Mouse (Mus musculus): ENCODE data around the gene 2010111I01Rik. TPM values are rescaled to one million over a fixed set of nuclear protein-coding genes. Genes with fewer than 3 reads are reported as not detected.

Gene 2010111I01Rik
- polyA plus RNA-seq, 1 experiment from 2014 or later: 87.6 TPM

DNA sequence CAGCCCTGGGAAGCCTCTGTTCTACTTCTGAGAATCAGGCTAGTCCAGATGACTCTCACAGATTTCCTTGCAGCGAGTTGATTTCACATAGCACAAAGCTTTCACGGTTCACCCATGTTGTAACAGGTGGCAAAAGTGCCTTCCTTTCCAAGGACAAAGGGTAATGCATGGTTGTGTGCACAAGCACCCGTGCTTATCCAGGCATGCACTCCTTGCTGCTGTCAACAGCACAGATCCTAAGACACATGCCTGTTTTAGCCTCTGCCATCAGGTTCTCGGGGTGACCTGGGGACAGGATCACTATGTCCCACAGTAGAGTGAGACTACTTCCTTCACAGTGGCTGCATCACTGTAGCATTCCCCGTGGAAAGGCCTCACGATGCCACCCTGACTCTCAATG is 351.1 kb downstream of the 2010111I01Rik start:
- ATAC-seq (ENCODE audit: low read depth): no peak
- Histone ChIP-seq H3K4me1 (replicated peaks) (peaks cover 14% of the 10 kb centered on the region), H3K4me2 (no peak overlapping the region), H3K9me3 (no peaks in the 10 kb centered on the region), H3K9ac (no peak overlapping the region), H3K27ac (replicated peaks) (no peak overlapping the region), H3K4me3 (no peak overlapping the region), H3K27me3 (no peaks in the 10 kb centered on the region), H3K36me3 (peaks cover 35% of the 10 kb centered on the region)
- WGBS: 87% methylated on average over 6 of the region's 6 CpGs

DNA sequence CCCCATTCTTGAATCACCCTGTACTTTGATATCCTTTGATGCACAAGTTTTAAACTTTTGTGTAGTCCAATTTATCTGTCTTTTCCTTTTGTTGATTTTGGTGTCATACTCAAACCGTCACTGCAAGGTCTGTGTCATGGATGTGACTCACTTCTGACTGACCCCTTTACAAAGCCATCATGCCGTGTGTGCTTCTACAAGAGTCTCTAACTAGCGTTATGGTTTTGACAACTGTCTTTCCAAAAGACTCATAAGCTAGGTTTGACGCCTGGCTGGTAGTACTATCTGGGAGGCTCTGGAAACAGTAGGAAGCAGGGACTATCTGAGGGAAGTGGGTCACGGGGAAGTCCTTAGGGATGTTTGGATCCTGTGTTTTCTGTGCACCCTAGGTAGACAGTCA is 351.7 kb downstream of the 2010111I01Rik start:
- peaks cover 34% of the 10 kb centered on the region for H3K36me3 ChIP-seq
- H3K4me3 ChIP-seq: no peak overlapping the region
- H3K4me2 ChIP-seq: no peak overlapping the region
- peaks cover 17% of the 10 kb centered on the region for H3K4me1 ChIP-seq (replicated peaks)
- no peaks in the 10 kb centered on the region for H3K9me3 ChIP-seq
- H3K27me3 ChIP-seq: no peaks in the 10 kb centered on the region
- WGBS: 90% methylated on average over 5 of the region's 5 CpGs
- no peak for ATAC-seq (ENCODE audit: low read depth)
- no peak overlapping the region for H3K27ac ChIP-seq (replicated peaks)
- H3K9ac ChIP-seq: no peak overlapping the region

DNA sequence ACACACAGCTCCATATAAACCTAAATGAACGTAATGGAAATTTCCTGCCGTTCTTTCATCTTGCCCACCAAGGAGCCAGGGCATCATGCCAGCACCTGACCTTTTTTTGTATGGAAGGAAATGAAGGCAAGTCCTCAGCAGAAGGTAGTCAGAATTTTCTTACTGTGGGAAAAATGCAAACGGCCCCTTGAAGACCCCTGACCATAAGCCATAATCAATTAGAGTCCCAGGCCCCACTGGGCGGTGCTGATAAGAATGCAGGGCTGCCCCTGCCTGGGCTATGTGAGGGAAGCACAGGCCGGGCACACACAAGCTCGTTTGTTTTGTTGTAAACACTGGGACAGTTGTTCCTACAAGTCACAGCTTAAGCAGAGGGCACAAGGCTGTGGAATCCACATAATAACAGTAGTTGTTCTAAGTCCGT is 353.0 kb downstream of the 2010111I01Rik start:
- WGBS: 43% methylated on average over 7 of the region's 7 CpGs
- no peak overlapping the region for H3K4me2 ChIP-seq
- 0 out of 2 replicates have a peak, but pooled peaks have one; percentile 48 for ATAC-seq (ENCODE audit: low read depth)
- H3K4me1 ChIP-seq (replicated peaks): peaks cover 27% of the 10 kb centered on the region
- H3K9ac ChIP-seq: no peak overlapping the region
- no peaks in the 10 kb centered on the region for H3K9me3 ChIP-seq
- no peak overlapping the region for H3K4me3 ChIP-seq
- H3K27me3 ChIP-seq: no peaks in the 10 kb centered on the region
- peaks cover 22% of the 10 kb centered on the region for H3K36me3 ChIP-seq
- H3K27ac ChIP-seq (replicated peaks): no peak overlapping the region

DNA sequence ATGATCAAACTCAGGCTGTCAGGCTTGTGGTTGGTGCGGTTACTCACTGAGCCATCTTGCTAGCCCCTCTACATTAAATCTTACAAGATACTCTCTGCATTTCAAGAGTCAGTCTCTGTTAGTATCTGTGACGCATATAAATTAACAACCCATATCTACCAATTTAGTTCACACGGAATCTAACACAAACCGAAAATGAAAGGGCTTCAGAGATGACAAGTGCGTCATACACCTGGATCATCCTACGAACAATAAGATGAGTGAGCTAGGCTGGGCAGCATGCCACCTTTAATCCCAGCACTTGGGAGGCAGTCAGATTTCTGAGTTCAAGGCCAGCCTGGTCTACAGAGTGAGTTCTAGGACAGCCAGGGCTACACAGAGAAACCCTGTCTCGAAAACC is 355.1 kb downstream of the 2010111I01Rik start:
- Histone ChIP-seq H3K4me3 (no peak overlapping the region), H3K4me1 (replicated peaks) (peaks cover 39% of the 10 kb centered on the region), H3K36me3 (peaks cover 21% of the 10 kb centered on the region), H3K9me3 (no peaks in the 10 kb centered on the region), H3K27me3 (no peaks in the 10 kb centered on the region), H3K4me2 (no peak overlapping the region), H3K27ac (replicated peaks) (no peak overlapping the region), H3K9ac (no peak overlapping the region)
- 95% methylated on average over 7 of the region's 7 CpGs for WGBS
- no peak for ATAC-seq (ENCODE audit: low read depth)

DNA sequence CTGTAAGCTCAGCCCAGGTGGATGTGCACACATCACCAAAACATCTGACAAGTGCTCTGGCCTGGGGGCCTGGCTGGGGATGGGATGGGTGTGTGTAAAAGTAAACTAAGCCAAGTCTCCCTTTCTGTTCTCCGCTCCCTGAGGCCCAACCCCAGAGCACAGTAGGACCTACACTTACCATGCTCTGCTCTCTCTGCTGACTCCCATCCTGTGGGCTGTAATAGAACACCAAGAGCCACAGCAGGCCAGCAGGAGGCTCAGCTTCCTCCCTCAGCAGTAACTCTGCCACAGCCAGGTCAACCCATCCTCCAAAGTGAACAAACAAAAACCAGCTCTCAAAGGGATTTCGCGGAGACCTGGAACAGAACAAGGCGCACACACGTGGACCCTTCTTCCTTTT is 357.0 kb downstream of the 2010111I01Rik start:
- no peaks in the 10 kb centered on the region for H3K9me3 ChIP-seq
- no peak overlapping the region for H3K4me2 ChIP-seq
- H3K4me3 ChIP-seq: no peak overlapping the region
- WGBS: 61% methylated on average over 5 of the region's 5 CpGs
- H3K27ac ChIP-seq (replicated peaks): no peak overlapping the region
- ATAC-seq (ENCODE audit: low read depth): no peak
- H3K4me1 ChIP-seq (replicated peaks): peaks cover 46% of the 10 kb centered on the region
- no peak overlapping the region for H3K9ac ChIP-seq
- no peaks in the 10 kb centered on the region for H3K27me3 ChIP-seq
- peaks cover 9% of the 10 kb centered on the region; the same call in 1 of the 2 replicates for H3K36me3 ChIP-seq

DNA sequence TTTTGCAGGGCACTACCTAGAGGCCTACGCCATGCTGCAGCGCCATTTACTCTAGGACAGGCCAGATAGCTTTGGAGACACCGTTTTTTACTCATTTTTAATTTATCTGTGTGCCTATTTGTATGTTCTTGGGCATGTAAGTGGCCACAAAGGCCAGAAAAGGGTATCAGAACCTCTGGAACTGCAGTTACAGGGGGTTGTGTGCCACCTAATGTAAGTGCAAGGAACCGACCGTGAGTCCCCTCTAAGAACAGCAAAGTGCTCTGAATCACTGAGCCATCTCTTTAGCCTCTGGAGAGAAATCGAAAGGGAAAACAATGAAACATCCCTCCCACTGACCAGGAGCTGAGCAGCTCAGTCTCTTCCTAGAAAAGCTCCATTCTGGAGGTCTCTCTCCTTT is 358.1 kb downstream of the 2010111I01Rik start:
- Histone ChIP-seq H3K9me3 (no peaks in the 10 kb centered on the region), H3K9ac (no peak overlapping the region), H3K4me3 (no peak overlapping the region), H3K27me3 (no peaks in the 10 kb centered on the region), H3K27ac (replicated peaks) (no peak overlapping the region; the same call in 1 of the 2 replicates), H3K4me2 (no peak overlapping the region), H3K4me1 (replicated peaks) (peaks cover 38% of the 10 kb centered on the region), H3K36me3 (peaks cover 4% of the 10 kb centered on the region; the same call in 1 of the 2 replicates)
- WGBS: 87% methylated on average over 6 of the region's 6 CpGs
- ATAC-seq (ENCODE audit: low read depth): no peak

DNA sequence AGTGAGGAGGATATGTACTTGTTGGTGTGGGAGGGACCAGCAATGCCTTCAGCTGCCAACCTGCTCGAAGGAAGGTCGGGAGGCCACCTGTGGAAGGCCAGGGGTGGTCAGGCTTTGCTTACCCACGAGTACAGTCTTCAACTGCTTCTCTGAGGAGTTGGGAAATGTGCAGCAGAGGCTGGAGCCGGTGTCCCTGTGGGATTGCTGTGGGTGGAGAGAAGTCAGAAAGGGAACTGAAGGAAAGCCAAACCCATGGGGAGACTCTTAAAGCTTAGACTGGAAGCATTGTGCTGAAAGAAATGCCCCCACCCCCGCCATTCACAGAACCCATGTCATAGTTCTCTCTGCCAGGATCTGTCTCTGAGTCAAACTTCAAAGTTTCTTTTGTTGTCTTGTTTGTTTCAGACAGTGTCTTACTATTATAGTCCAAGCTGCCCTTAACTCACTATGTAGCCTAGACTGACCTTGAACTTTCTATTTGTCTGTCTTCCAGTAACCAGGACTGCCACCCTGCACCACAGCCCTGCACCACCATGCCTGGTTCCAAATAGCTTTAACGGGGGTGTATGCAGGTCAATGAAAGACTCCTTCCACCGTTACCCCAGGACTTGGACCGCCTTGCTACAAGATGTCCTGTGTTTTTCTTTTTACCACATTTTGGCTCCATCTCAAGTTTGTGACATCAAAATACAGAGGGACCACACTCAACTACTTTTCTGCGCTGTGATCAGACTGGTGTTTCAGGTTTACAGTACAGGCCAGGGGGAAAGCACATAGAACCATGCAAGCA is 358.8 kb downstream of the 2010111I01Rik start:
- Histone ChIP-seq H3K4me1 (replicated peaks) (peaks cover 32% of the 10 kb centered on the region), H3K9ac (no peak overlapping the region), H3K4me3 (no peak overlapping the region), H3K27me3 (no peaks in the 10 kb centered on the region), H3K9me3 (no peaks in the 10 kb centered on the region), H3K36me3 (peaks cover 4% of the 10 kb centered on the region; the same call in 1 of the 2 replicates), H3K27ac (replicated peaks) (no peak overlapping the region), H3K4me2 (no peak overlapping the region)
- ATAC-seq (ENCODE audit: low read depth): no peak
- 73% methylated on average over 9 of the region's 9 CpGs for WGBS

DNA sequence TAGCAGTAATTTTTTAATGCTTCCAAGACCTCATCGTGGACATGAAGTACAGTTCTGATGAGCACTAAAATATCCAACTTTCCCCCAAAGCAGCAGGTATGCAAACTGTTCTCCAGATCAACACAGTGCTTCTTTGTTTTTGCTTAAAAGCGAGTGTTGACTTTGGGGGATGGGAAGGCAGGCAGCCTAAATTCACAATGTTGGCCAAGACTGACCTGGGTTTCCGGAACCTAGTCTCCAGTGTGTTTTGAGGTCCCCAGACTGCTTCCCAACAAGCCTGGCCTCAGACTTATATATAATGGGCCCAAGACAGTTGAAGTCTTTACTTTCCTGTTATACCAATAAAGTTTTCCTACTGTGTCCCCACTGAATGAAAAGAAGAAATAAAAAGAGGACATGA is 359.6 kb downstream of the 2010111I01Rik start:
- no peaks in the 10 kb centered on the region for H3K9me3 ChIP-seq
- ATAC-seq (ENCODE audit: low read depth): no peak
- peaks cover 35% of the 10 kb centered on the region for H3K4me1 ChIP-seq (replicated peaks)
- peaks cover 4% of the 10 kb centered on the region; the same call in 1 of the 2 replicates for H3K36me3 ChIP-seq
- no peak overlapping the region for H3K9ac ChIP-seq
- H3K4me2 ChIP-seq: no peak overlapping the region
- whole genome bisulfite sequencing: 66% methylated on average over 3 of the region's 3 CpGs
- peak overlapping the region; percentile 39; the same call in 1 of the 2 replicates for H3K27ac ChIP-seq (replicated peaks)
- no peak overlapping the region for H3K4me3 ChIP-seq
- no peaks in the 10 kb centered on the region for H3K27me3 ChIP-seq

DNA sequence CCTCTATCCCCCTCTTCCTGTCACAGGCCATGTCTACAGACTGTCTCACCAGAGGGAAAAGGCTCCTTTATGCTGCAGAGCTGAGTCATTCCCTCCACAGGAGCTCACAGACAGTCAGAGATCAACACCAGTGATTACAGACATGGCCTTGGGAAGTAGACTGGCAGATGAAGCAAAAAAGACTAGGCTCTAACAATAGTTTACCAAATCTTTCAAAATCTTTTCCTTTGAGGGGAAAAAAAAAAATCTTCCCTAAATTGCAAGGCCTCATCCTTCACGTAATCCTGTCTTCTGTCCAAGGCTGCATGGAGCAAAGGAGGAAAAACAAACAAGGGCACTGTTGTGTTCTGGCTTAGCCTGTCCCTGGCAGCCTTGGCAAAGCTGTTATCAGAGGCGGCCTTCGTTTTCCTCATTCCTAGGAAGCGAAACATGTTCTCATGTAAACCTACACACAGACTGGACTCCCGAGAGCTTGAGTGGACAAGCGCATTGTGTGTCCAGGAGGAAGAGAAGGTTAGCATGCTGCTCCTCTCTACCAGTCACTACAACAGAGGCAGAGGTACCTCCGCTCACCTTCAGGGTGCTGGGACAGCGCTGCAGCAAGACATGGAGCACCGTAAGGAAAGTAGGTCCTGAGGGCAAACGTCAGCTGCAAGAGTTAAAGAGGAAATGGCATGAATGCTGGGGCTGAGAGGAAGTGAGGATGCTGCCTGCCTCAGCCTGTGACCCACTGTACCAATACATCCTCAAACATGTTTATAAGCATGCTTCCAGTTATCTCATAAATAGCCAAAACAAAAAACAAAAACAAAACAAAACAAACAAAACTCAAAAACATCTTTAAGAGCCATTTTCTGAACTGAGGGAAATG is 360.5 kb downstream of the 2010111I01Rik start:
- Histone ChIP-seq H3K27ac (replicated peaks) (peak overlapping the region; percentile 39; the same call in 1 of the 2 replicates), H3K27me3 (no peaks in the 10 kb centered on the region), H3K9ac (no peak overlapping the region), H3K36me3 (peaks cover 4% of the 10 kb centered on the region; the same call in 1 of the 2 replicates), H3K4me2 (no peak overlapping the region), H3K4me1 (replicated peaks) (peaks cover 44% of the 10 kb centered on the region), H3K9me3 (no peaks in the 10 kb centered on the region), H3K4me3 (no peak overlapping the region)
- 82% methylated on average over 10 of the region's 10 CpGs for WGBS
- ATAC-seq (ENCODE audit: low read depth): no peak

DNA sequence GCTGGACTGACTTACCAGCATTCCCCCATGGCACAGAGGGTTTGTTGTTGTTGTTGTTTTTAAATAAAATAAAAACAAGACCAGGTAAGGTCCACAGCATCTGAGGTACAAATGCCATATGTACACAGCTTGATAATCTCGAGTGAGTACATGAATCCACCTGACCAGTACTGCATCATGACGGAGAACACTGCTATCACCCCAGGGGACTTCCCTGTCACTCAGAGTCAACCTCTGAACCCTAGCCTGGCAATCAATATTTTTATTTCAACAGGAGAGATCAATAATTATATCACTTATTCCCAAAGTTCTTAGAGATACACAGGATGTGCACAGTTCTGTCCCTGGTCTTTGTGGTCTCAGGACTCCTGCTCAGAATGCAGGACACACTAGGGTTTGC is 361.3 kb downstream of the 2010111I01Rik start:
- no peaks in the 10 kb centered on the region for H3K9me3 ChIP-seq
- no peaks in the 10 kb centered on the region for H3K27me3 ChIP-seq
- no peak overlapping the region for H3K4me3 ChIP-seq
- H3K27ac ChIP-seq (replicated peaks): no peak overlapping the region
- H3K4me2 ChIP-seq: no peak overlapping the region
- ATAC-seq (ENCODE audit: low read depth): no peak
- no peaks in the 10 kb centered on the region; the same call in 1 of the 2 replicates for H3K36me3 ChIP-seq
- 91% methylated on average over 2 of the region's 2 CpGs for WGBS
- H3K4me1 ChIP-seq (replicated peaks): peaks cover 50% of the 10 kb centered on the region
- H3K9ac ChIP-seq: no peak overlapping the region

DNA sequence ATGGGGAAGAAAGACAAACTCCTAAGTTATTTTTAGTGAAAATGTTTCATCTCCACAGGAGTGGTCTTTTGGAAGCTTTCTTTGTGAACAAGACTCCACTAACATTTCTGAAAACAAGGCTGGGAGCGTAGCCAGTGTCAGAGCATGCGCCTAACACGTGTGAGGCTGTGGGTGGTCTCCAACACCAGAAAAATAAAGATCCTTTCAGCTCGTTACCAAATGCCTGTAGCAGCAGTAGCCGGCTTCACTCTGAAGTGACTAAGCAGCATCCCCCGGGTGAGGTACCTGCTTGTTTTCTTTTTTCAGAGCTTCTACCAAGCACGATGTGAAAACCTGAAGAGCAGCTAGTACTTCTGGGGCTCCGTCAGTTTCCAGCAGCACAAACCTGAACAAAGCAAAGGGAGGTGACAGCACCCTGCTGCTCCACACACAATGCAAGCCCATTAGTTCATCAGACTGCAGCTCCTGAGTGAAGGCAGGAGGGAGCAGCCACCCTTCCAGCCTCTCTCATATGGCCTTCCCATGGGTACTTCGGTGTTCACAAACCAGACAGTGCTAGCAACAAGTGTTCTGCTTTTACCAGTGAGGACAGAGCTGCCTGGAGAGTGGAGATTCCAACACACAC is 365.7 kb downstream of the 2010111I01Rik start:
- Histone ChIP-seq H3K4me2 (no peak overlapping the region), H3K9ac (no peak overlapping the region), H3K4me3 (no peak overlapping the region), H3K36me3 (no peaks in the 10 kb centered on the region), H3K4me1 (replicated peaks) (peaks cover 19% of the 10 kb centered on the region), H3K9me3 (no peaks in the 10 kb centered on the region), H3K27ac (replicated peaks) (no peak overlapping the region), H3K27me3 (no peaks in the 10 kb centered on the region)
- ATAC-seq (ENCODE audit: low read depth): no peak
- 11% methylated on average over 9 of the region's 9 CpGs for WGBS

DNA sequence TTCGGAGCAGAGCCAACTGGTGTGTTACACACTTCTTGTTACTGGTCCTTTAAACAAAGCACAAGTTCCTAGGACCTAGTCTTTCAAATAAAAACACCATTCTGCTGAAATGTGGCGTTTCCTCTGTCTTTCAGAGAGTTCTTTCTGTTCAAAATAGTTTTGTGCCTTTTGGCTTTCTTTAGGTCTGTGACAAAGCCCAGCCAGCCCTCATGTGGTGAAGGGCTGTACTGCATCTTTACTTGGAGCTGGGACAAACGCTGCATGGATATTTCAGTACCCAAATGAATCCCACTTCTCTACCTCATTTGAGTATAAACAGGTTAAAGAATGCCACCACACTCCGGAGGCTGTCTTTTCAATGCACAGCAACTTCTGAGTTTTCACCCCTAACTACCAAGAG is 366.7 kb downstream of the 2010111I01Rik start:
- 49% methylated on average over 4 of the region's 4 CpGs for WGBS
- Histone ChIP-seq H3K9me3 (no peaks in the 10 kb centered on the region), H3K4me1 (replicated peaks) (peaks cover 27% of the 10 kb centered on the region), H3K4me2 (no peak overlapping the region), H3K9ac (no peak overlapping the region), H3K4me3 (no peak overlapping the region), H3K27ac (replicated peaks) (no peak overlapping the region), H3K36me3 (no peaks in the 10 kb centered on the region), H3K27me3 (no peaks in the 10 kb centered on the region)
- ATAC-seq (ENCODE audit: low read depth): no peak
